Mouse (Mus musculus) E14TG2a.4 (cell line): ENCODE data around the gene P2rx7.

Experiments used
- CTCF ChIP-seq: conservative IDR thresholded peaks from 2 replicates; pipeline ENCODE4 v1.5.1; 2014; ENCODE audit warnings: low read length
- POU5F1 ChIP-seq: IDR thresholded peaks from 2 replicates; pipeline ENCODE4 v1.6.1; 2014; ENCODE audit warnings: low read length, borderline replicate concordance

- TF ChIP-seq CTCF (no peak), POU5F1 (no peak)
These were observed 90.2 kb downstream of the P2rx7 start for GRCm38 (mm10) chr5:122733881-122734280.
